Mouse (Mus musculus) heart, embryonic 14.5 days (tissue): Measurements from ENCODE around the gene Ets1. TPM values are rescaled to one million over a fixed set of nuclear protein-coding genes. Genes with fewer than 3 reads are reported as not detected.
A peak's percentile ranks its signal among the peaks of the same experiment; 100 is the strongest.

Source experiments
- ATAC-seq: fragments of 200-750 bp; cut with Nextera tagmentation; 2 replicates; pipeline ENCODE4 v1.8.0; 2017; ENCODE audit warnings: low read depth, moderate TSS enrichment; ENCODE audit not compliant: insufficient number of reproducible peaks, insufficient read depth, low FRiP score
- H3K27ac ChIP-seq, 2 experiments: fragments of 200-500 bp in 1 of 2; fragments of 300-500 bp in 1 of 2; sonication (generic) in 1 of 2; replicated peaks in 1 of 2; 2 replicates each; pipeline ENCODE4 v1.5.1; 2012 to 2014; ENCODE audit warnings: low read depth in 2 of 2, low read length in 2 of 2, control low read depth in 1 of 2, mild to moderate bottlenecking in 1 of 2, mixed read lengths in 1 of 2; ENCODE audit not compliant: control insufficient read depth in 1 of 2, insufficient read depth in 1 of 2
- H3K27me3 ChIP-seq: fragments of 300-500 bp; sonication (generic); 2 replicates; pipeline ENCODE4 v1.6.1; 2014; ENCODE audit warnings: mild to moderate bottlenecking, low read length, control low read depth; ENCODE audit not compliant: control insufficient read depth, insufficient read depth
- H3K36me3 ChIP-seq: fragments of 300-500 bp; sonication (generic); 2 replicates; pipeline ENCODE4 v1.6.1; 2014; ENCODE audit warnings: mild to moderate bottlenecking, control low read depth, low read length, mixed read lengths; ENCODE audit not compliant: control insufficient read depth, insufficient read depth
- H3K4me1 ChIP-seq, 2 experiments: fragments of 200-500 bp in 1 of 2; fragments of 300-500 bp in 1 of 2; sonication (generic) in 1 of 2; 2 replicates each; pipeline ENCODE4 v1.6.1; 2012 to 2014; ENCODE audit warnings: low read length in 2 of 2, control low read depth in 1 of 2, mixed read lengths in 1 of 2; ENCODE audit not compliant: control insufficient read depth in 2 of 2, insufficient read depth in 2 of 2
- H3K4me2 ChIP-seq: fragments of 300-500 bp; sonication (generic); 2 replicates; pipeline ENCODE4 v1.6.1; 2014; ENCODE audit warnings: mild to moderate bottlenecking, low read length
- H3K4me3 ChIP-seq, 2 experiments: fragments of 200-500 bp in 1 of 2; fragments of 300-500 bp in 1 of 2; sonication (generic) in 1 of 2; 2 replicates each; pipeline ENCODE4 v1.5.1; 2012 to 2014; ENCODE audit warnings: low read length in 2 of 2, mild to moderate bottlenecking in 2 of 2, control low read depth in 1 of 2, low read depth in 1 of 2, moderate library complexity in 1 of 2; ENCODE audit not compliant: control insufficient read depth in 1 of 2, insufficient read depth in 1 of 2
- H3K9ac ChIP-seq: fragments of 300-500 bp; sonication (generic); 2 replicates; pipeline ENCODE4 v1.6.1; 2014; ENCODE audit warnings: mild to moderate bottlenecking, low read length
- H3K9me3 ChIP-seq: fragments of 300-500 bp; sonication (generic); 2 replicates; pipeline ENCODE4 v1.6.1; 2016; ENCODE audit warnings: low read length, control low read depth; ENCODE audit not compliant: control insufficient read depth
- WGBS: fragments of 180-500 bp; shearing (Covaris S2); extraction: QIAGEN DNeasy Blood & Tissue Kit; methylation state at CpG from one replicate; pipeline ENCODE4 v1.1.7; 2014; 5-methylcytosine and 5-hydroxymethylcytosine counted together
- polyA plus RNA-seq: library from polyadenylated mRNA; unstranded; fragments of >200 nt; fragmentation: Nextera tagmentation; extraction: Ambion mirVana; gene quantifications from 2 replicates; pipeline ENCODE4 v1.2.1, GENCODE M21; 2014

The Ets1 gene
- polyA plus RNA-seq, 1 experiment from 2014 or later, result 44.1 TPM

GRCm38 (mm10) chr9:32701126-32701997 lies 65.3 kb downstream of the Ets1 start:
- Histone ChIP-seq H3K36me3 (0 out of 2 replicates have a peak, but pooled peaks cover 3% of the 10 kb centered on the region), H3K4me2 (peak overlapping the region; percentile 48), H3K9ac (peak overlapping the region; percentile 52), H3K9me3 (no peaks in the 10 kb centered on the region), H3K4me3 (peak overlapping the region; percentile 7 to 16; a peak in 2 of 4 replicates), H3K27ac (peak overlapping the region; percentile 1 to 45; a peak in 3 of 4 replicates), H3K27me3 (no peaks in the 10 kb centered on the region), H3K4me1 (peaks cover 9 to 28% of the 10 kb centered on the region in 2 experiments)
- ATAC-seq, result no peak
- whole genome bisulfite sequencing, result 66% methylated on average over 20 of the region's 20 CpGs

- H3K4me1 ChIP-seq, result peaks cover 9 to 34% of the 10 kb centered on the region in 2 experiments
- H3K36me3 ChIP-seq, result 0 out of 2 replicates have a peak, but pooled peaks cover 4% of the 10 kb centered on the region
- H3K9ac ChIP-seq, result 0 out of 2 replicates have a peak overlapping the region, but pooled peaks have one; percentile 52
- WGBS, result 65% methylated on average over 2 of the region's 2 CpGs
- no peaks in the 10 kb centered on the region for H3K9me3 ChIP-seq
- no peak for ATAC-seq
- no peaks in the 10 kb centered on the region for H3K27me3 ChIP-seq
- H3K4me3 ChIP-seq, result no peak overlapping the region
- H3K27ac ChIP-seq, result no peak overlapping the region
- H3K4me2 ChIP-seq, result peak overlapping the region; percentile 48
Observed at GRCm38 (mm10) chr9:32701998-32702305, 65.9 kb downstream of the Ets1 start.

- no peak overlapping the region for H3K4me3 ChIP-seq
- H3K27me3 ChIP-seq, result no peaks in the 10 kb centered on the region
- 0 out of 2 replicates have a peak, but pooled peaks cover 4% of the 10 kb centered on the region for H3K36me3 ChIP-seq
- 55% methylated on average over 4 of the region's 4 CpGs for WGBS
- H3K4me1 ChIP-seq, result peaks cover 9 to 36% of the 10 kb centered on the region in 2 experiments
- H3K9me3 ChIP-seq, result no peaks in the 10 kb centered on the region
- H3K9ac ChIP-seq, result no peak overlapping the region
- no peak for ATAC-seq
- 0 out of 2 replicates have a peak overlapping the region, but pooled peaks have one; percentile 48 for H3K4me2 ChIP-seq
- H3K27ac ChIP-seq, result no peak overlapping the region
Observed at GRCm38 (mm10) chr9:32702836-32703395, 66.9 kb downstream of the Ets1 start.

- Histone ChIP-seq H3K27ac (no peak overlapping the region), H3K36me3 (0 out of 2 replicates have a peak, but pooled peaks cover 4% of the 10 kb centered on the region), H3K9me3 (no peaks in the 10 kb centered on the region), H3K9ac (no peak overlapping the region), H3K4me1 (peaks cover 11 to 41% of the 10 kb centered on the region in 2 experiments), H3K4me3 (no peak overlapping the region), H3K4me2 (0 out of 2 replicates have a peak overlapping the region, but pooled peaks have one; percentile 9), H3K27me3 (no peaks in the 10 kb centered on the region)
- 70% methylated on average over 7 of the region's 7 CpGs for WGBS
- ATAC-seq, result no peak; the same call in 1 of the 2 replicates
Observed at GRCm38 (mm10) chr9:32703976-32704745, 68.1 kb downstream of the Ets1 start.

GRCm38 (mm10) chr9:32705827-32706478 lies 69.9 kb downstream of the Ets1 start:
- no peaks in the 10 kb centered on the region for H3K9me3 ChIP-seq
- H3K27me3 ChIP-seq, result no peaks in the 10 kb centered on the region
- no peak overlapping the region; a peak in 1 of 4 replicates for H3K27ac ChIP-seq
- ATAC-seq, result no peak
- H3K9ac ChIP-seq, result no peak overlapping the region
- 0 out of 2 replicates have a peak, but pooled peaks cover 4% of the 10 kb centered on the region for H3K36me3 ChIP-seq
- WGBS, result 57% methylated on average over 9 of the region's 9 CpGs
- H3K4me3 ChIP-seq, result no peak overlapping the region
- H3K4me2 ChIP-seq, result no peak overlapping the region
- peaks cover 18 to 49% of the 10 kb centered on the region in 2 experiments for H3K4me1 ChIP-seq

GRCm38 (mm10) chr9:32707436-32707835 lies 71.4 kb downstream of the Ets1 start:
- Histone ChIP-seq H3K27me3 (no peaks in the 10 kb centered on the region), H3K9me3 (no peaks in the 10 kb centered on the region), H3K36me3 (0 out of 2 replicates have a peak, but pooled peaks cover 5% of the 10 kb centered on the region), H3K4me3 (no peak overlapping the region), H3K9ac (no peak overlapping the region), H3K4me2 (no peak overlapping the region), H3K4me1 (peaks cover 26 to 58% of the 10 kb centered on the region in 2 experiments), H3K27ac (no peak overlapping the region)
- WGBS, result 78% methylated on average over 3 of the region's 3 CpGs
- ATAC-seq, result no peak

GRCm38 (mm10) chr9:32708491-32708890 lies 72.5 kb downstream of the Ets1 start:
- Histone ChIP-seq H3K4me1 (peaks cover 30 to 68% of the 10 kb centered on the region in 2 experiments), H3K4me2 (no peak overlapping the region), H3K27ac (no peak overlapping the region), H3K27me3 (no peaks in the 10 kb centered on the region), H3K4me3 (no peak overlapping the region), H3K36me3 (0 out of 2 replicates have a peak, but pooled peaks cover 8% of the 10 kb centered on the region), H3K9me3 (no peaks in the 10 kb centered on the region), H3K9ac (no peak overlapping the region)
- no peak for ATAC-seq
- 66% methylated on average over 6 of the region's 6 CpGs for WGBS
